Mouse (Mus musculus) heart, embryonic 10.5 days (tissue): ENCODE results near the gene Olfr435. TPM values are rescaled to one million over a fixed set of nuclear protein-coding genes. Genes with fewer than 3 reads are reported as not detected.
"Not testable (repeated sequence)": the region's sequence is repeated elsewhere in the genome, so short reads cannot be mapped to it uniquely, and the experiment has no call there.

Experiments used
- DNase-seq: peaks from one replicate; pipeline ENCODE4 v3.0.0-alpha.2; 2017; ENCODE audit warnings: low spot score
- H3K27ac ChIP-seq: fragments of 300-500 bp; sonication (generic); 2 replicates; pipeline ENCODE4 v1.5.1; 2016; ENCODE audit warnings: mild to moderate bottlenecking
- H3K27me3 ChIP-seq: fragments of 300-500 bp; sonication (generic); 2 replicates; pipeline ENCODE4 v1.6.1; 2016; ENCODE audit warnings: mild to moderate bottlenecking; ENCODE audit not compliant: poor library complexity, insufficient read depth, severe bottlenecking
- H3K36me3 ChIP-seq: fragments of 300-500 bp; sonication (generic); 2 replicates; pipeline ENCODE4 v1.6.1; 2016; ENCODE audit warnings: mild to moderate bottlenecking, moderate library complexity
- H3K4me1 ChIP-seq: fragments of 300-500 bp; sonication (generic); 2 replicates; pipeline ENCODE4 v1.6.1; 2016; ENCODE audit warnings: mild to moderate bottlenecking
- H3K4me3 ChIP-seq: fragments of 300-500 bp; sonication (generic); 2 replicates; pipeline ENCODE4 v1.5.1; 2016; ENCODE audit warnings: mild to moderate bottlenecking, moderate library complexity
- H3K9me3 ChIP-seq: fragments of 300-500 bp; sonication (generic); 2 replicates; pipeline ENCODE4 v1.6.1; 2016; ENCODE audit warnings: mild to moderate bottlenecking, moderate library complexity
- WGBS: fragments of 180-500 bp; shearing (Covaris S2); methylation state at CpG from one replicate; pipeline ENCODE4 v1.1.7; 2016; 5-methylcytosine and 5-hydroxymethylcytosine counted together
- polyA plus RNA-seq: library from polyadenylated mRNA; unstranded; fragments of >200 nt; fragmentation: Nextera tagmentation; extraction: Ambion mirVana; gene quantifications from 2 replicates; pipeline ENCODE4 v1.2.1, GENCODE M21; 2016

Gene Olfr435
- not detected in 2 replicates for polyA plus RNA-seq

DNA sequence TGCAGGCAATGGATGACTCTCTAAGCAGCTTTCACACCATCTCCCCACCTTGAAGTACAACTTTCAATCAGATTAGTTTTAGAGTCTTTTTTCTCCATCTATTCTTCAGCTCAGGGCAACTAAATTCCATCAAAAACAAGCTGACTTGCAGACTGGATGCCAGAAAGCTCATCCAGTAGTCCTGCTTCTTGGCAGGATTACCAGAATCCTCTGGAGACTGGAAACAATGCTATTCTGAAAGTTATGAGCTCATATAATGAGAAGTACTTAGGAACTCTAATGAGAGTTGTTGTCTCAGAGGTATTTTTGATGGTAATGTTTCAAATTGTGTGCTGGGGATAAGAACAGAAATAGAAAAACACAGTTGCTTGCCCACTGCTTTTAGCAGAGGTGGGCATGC lies at the start of gene Olfr435:
Gene Olfr435 (plus strand): TSS at position 366 of the 400 bp plus-strand sequence.
- H3K36me3 ChIP-seq = no peaks in the 10 kb centered on the region

GRCm38 (mm10) chr6:43159502-43159901 lies 37.4 kb upstream of the Olfr435 start:
- DNase-seq = no peak
- Histone ChIP-seq H3K4me3 (no peak overlapping the region), H3K9me3 (no peaks in the 10 kb centered on the region), H3K4me1 (no peaks in the 10 kb centered on the region), H3K27ac (no peak overlapping the region), H3K27me3 (no peaks in the 10 kb centered on the region), H3K36me3 (no peaks in the 10 kb centered on the region)
- WGBS = 60% methylated on average over 1 of the region's 1 CpGs

More for the DNA sequence above, at the start of gene Olfr435:
- DNase-seq = no peak
- Histone ChIP-seq H3K4me1 (no peaks in the 10 kb centered on the region), H3K27ac (no peak within 1 kb of the TSS), H3K9me3 (no peaks in the 10 kb centered on the region), H3K4me3 (no peak within 1 kb of the TSS), H3K27me3 (no peaks in the 10 kb centered on the region)

DNA sequence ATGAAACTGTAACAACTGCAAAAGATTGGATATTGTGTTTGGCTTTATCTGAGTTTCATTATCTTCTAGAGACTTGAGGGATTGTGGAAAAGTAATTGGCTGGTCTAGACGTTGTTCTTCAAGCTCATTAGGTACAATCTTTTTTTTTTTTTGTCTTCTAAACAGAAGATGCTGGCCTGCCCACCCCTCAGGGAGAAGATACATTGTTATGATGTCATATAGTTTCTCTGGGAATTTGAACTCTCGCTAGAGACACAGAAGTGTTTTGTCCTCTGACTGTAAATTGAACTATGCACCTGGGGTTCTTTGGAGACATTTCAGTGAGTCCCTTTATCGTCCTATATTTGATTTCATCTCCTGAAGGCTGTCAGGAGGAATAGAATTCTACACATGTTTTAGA lies 34.0 kb upstream of the Olfr435 start, which contains the start of gene Olfr437:
Gene Olfr437 (plus strand): TSS at position 301 of the 400 bp plus-strand sequence.
- no peaks in the 10 kb centered on the region for H3K9me3 ChIP-seq
- WGBS = 69% methylated on average over 3 of the region's 3 CpGs

DNA sequence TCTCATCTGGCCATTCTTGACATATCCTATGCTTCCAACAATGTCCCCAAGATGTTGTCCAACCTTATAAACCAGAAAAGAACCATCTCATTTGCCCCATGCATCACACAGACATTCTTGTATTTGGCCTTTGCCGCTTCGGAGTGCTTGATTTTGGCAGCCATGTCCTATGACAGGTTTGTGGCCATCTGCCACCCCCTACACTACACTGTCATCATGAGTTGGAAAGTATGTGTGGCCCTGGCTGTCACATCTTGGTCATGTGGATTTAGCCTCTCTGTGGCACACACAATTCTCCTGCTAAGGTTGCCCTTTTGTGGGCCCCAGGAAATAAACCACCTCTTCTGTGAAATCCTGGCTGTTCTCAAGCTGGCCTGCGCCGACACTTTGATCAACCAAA lies 29.7 kb upstream of the Olfr435 start:
- no peak for DNase-seq
- Histone ChIP-seq H3K27ac (no peak overlapping the region), H3K4me1 (no peaks in the 10 kb centered on the region), H3K36me3 (no peaks in the 10 kb centered on the region), H3K4me3 (no peak overlapping the region), H3K27me3 (no peaks in the 10 kb centered on the region), H3K9me3 (no peaks in the 10 kb centered on the region)
- 91% methylated on average over 4 of the region's 4 CpGs for WGBS

More for the DNA sequence above, 34.0 kb upstream of the Olfr435 start, which contains the start of gene Olfr437:
- Histone ChIP-seq H3K4me3 (no peak within 1 kb of the TSS), H3K27ac (no peak within 1 kb of the TSS), H3K27me3 (no peaks in the 10 kb centered on the region), H3K4me1 (no peaks in the 10 kb centered on the region), H3K36me3 (no peaks in the 10 kb centered on the region)
- DNase-seq = no peak

GRCm38 (mm10) chr6:43171840-43172239 lies 25.1 kb upstream of the Olfr435 start, which contains the start of gene Olfr13:
Gene Olfr13 (plus strand): TSS chr6:43172140.
- DNase-seq = no peak
- WGBS = 71% methylated on average over 4 of the region's 4 CpGs
- Histone ChIP-seq H3K27me3 (no peaks in the 10 kb centered on the region), H3K9me3 (no peaks in the 10 kb centered on the region), H3K4me1 (no peaks in the 10 kb centered on the region), H3K36me3 (no peaks in the 10 kb centered on the region), H3K27ac (no peak within 1 kb of the TSS), H3K4me3 (no peak within 1 kb of the TSS)

GRCm38 (mm10) chr6:43178129-43178528 lies 18.8 kb upstream of the Olfr435 start:
- Histone ChIP-seq H3K27me3 (no peaks in the 10 kb centered on the region), H3K9me3 (no peaks in the 10 kb centered on the region), H3K4me1 (no peaks in the 10 kb centered on the region), H3K27ac (no peak overlapping the region), H3K36me3 (no peaks in the 10 kb centered on the region), H3K4me3 (no peak overlapping the region)
- 84% methylated on average over 1 of the region's 1 CpGs for WGBS
- DNase-seq = no peak

DNA sequence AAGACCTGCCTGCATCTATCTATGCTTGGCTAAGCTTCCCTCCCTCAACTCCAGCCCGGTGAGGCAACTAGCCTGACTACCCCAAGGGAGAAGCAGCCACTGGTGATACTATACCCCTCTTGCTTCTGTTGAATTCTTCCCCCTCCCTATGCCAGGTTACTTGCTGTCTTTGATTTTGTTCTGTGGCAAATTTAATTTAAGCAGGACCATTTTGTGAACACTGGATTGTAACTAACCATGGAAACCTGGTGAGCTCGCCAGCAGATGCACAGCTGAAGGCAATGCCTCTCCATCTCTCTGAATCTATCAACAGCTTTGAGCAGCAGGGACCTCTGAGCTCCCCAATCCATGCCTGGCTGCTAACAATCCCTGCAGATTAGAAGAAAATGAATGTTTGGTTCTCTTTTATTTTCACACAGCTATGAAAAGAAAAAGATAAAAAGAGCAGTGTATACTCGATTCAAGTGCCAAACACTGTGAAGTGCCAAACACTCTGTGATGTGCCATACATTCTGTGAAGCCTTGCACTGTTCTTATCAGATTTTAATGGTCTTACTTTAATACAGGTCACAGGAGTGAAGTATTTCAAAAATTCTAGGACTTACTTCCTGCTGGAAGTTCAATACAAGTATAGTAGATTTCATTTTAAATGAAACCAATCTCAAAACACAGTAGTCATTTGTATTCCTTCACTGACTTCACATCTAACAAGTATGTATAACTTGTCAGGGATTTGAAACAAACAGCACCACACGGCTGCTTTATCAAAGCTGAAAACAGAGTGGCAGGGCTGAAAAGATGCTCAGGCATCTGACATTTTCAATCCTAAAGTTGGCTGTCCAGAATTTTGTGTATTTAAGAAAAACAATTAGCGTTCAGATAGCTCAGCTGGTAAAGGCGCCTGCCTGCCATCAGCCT lies 18.1 kb upstream of the Olfr435 start:
- Histone ChIP-seq H3K27ac (no peak overlapping the region), H3K4me1 (no peaks in the 10 kb centered on the region), H3K9me3 (no peaks in the 10 kb centered on the region), H3K27me3 (no peaks in the 10 kb centered on the region), H3K36me3 (no peaks in the 10 kb centered on the region), H3K4me3 (no peak overlapping the region)
- 64% methylated on average over 6 of the region's 6 CpGs for WGBS
- DNase-seq = no peak

DNA sequence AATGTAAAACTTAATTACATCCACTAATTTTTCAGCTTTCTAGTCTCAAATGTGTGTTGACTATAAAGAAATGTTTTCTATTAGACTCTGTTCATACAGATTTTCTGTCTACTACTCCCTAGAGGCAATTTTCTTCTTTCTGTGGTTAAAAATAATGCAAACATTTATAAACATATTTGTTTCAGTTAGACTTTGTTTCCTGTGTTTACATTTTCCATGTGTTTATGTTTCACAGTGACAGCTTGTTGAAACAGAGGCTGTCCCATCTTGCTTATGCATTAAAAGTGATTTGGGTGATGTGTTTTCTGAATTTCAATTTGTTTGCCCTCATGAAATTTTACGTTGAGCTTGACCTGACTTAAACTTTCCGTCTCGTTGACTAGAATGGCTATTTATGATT lies 6.0 kb upstream of the Olfr435 start:
- Histone ChIP-seq H3K9me3 (no peaks in the 10 kb centered on the region), H3K4me3 (no peak overlapping the region), H3K27ac (no peak overlapping the region), H3K27me3 (no peaks in the 10 kb centered on the region), H3K4me1 (no peaks in the 10 kb centered on the region), H3K36me3 (no peaks in the 10 kb centered on the region)
- 86% methylated on average over 3 of the region's 3 CpGs for WGBS
- DNase-seq = no peak

- WGBS = 58% methylated on average over 3 of the region's 3 CpGs
- H3K4me3 ChIP-seq = no peak overlapping the region
- no peak for DNase-seq
- no peaks in the 10 kb centered on the region for H3K27me3 ChIP-seq
- H3K36me3 ChIP-seq = no peaks in the 10 kb centered on the region
- no peak overlapping the region for H3K27ac ChIP-seq
- no peaks in the 10 kb centered on the region for H3K9me3 ChIP-seq
- H3K4me1 ChIP-seq = no peaks in the 10 kb centered on the region
These were observed 1.1 kb downstream of the Olfr435 start for GRCm38 (mm10) chr6:43198094-43198493.

GRCm38 (mm10) chr6:43202786-43203185 lies 5.8 kb downstream of the Olfr435 start:
- no peak for DNase-seq
- H3K9me3 ChIP-seq = no peaks in the 10 kb centered on the region
- no peak overlapping the region for H3K27ac ChIP-seq
- H3K4me1 ChIP-seq = no peaks in the 10 kb centered on the region
- no peaks in the 10 kb centered on the region for H3K27me3 ChIP-seq
- no peak overlapping the region for H3K4me3 ChIP-seq
- H3K36me3 ChIP-seq = no peaks in the 10 kb centered on the region

GRCm38 (mm10) chr6:43205355-43205754 lies 8.4 kb downstream of the Olfr435 start:
- DNase-seq = no peak
- WGBS = 40% methylated on average over 2 of the region's 2 CpGs
- no peaks in the 10 kb centered on the region for H3K9me3 ChIP-seq
- H3K4me3 ChIP-seq = no peak overlapping the region
- no peaks in the 10 kb centered on the region for H3K4me1 ChIP-seq
- no peaks in the 10 kb centered on the region for H3K36me3 ChIP-seq
- no peak overlapping the region for H3K27ac ChIP-seq
- H3K27me3 ChIP-seq = no peaks in the 10 kb centered on the region

DNA sequence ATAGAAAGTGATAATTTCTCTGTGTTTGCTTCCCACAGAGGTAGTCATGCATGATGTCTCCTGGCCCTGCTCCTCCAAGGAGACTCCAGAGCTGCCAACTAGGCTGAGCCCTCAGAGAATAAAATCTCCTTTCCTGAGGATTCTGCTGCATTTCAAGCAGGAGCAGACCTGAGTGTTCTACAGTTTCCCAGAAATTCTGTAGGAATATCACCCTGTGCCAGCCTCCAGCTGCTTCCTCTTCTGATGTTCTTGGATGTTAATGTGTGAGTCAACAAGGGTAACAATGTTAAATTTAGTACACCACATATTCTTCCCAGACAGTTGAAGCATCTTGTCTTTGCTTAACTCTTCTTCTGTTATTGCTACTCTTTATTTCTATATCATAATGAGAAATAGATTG lies 15.9 kb downstream of the Olfr435 start, which contains the start of gene Olfr434:
Gene Olfr434 (plus strand): TSS at position 149 of the 400 bp plus-strand sequence.
- H3K9me3 ChIP-seq, H3K27me3 ChIP-seq, H3K27ac ChIP-seq, DNase-seq, H3K4me3 ChIP-seq, H3K36me3 ChIP-seq, H3K4me1 ChIP-seq: not testable (repeated sequence)

GRCm38 (mm10) chr6:43231255-43231654 lies 34.3 kb downstream of the Olfr435 start, which contains the start of gene Olfr47:
Gene Olfr47 (plus strand): TSS chr6:43231529.
- not testable (repeated sequence) for H3K9me3 ChIP-seq, H3K27me3 ChIP-seq, DNase-seq, H3K27ac ChIP-seq, H3K36me3 ChIP-seq, H3K4me1 ChIP-seq, H3K4me3 ChIP-seq
- WGBS = 69% methylated on average over 1 of the region's 1 CpGs
